Mouse (Mus musculus) myocyte (in vitro differentiated cells): ENCODE results near the gene Nsun5.

ENCODE experiments used
- MAX ChIP-seq: IDR thresholded peaks from one replicate; pipeline ENCODE4 v1.6.1; 2011; ENCODE audit warnings: low read depth, mild to moderate bottlenecking, control low read depth
- MYOG ChIP-seq, 3 experiments: IDR thresholded peaks; one replicate each; pipeline ENCODE4 v1.6.1; 2011; ENCODE audit warnings: control low read depth in 2 of 3, low read depth in 2 of 3, mild to moderate bottlenecking in 2 of 3; ENCODE audit not compliant: insufficient read length in 2 of 3, control insufficient read depth in 1 of 3, insufficient read depth in 1 of 3
- POLR2A ChIP-seq: IDR thresholded peaks from one replicate; pipeline ENCODE4 v1.6.1; 2011; ENCODE audit warnings: low read depth, mild to moderate bottlenecking, control low read depth, moderate library complexity; ENCODE audit not compliant: insufficient read length
- SRF ChIP-seq: IDR thresholded peaks from one replicate; pipeline ENCODE4 v1.6.1; 2011; ENCODE audit warnings: low read depth; ENCODE audit not compliant: control insufficient read depth, insufficient read length

GRCm38 (mm10) chr5:135362572-135362971, 7.2 kb upstream of the Nsun5 start:
- TF ChIP-seq POLR2A = no peak
- TF ChIP-seq MAX = no peak
- TF ChIP-seq MYOG (IDR thresholded peaks at IDR 0.05; ENCODE audit: control insufficient read depth in 1 of 3, insufficient read depth in 1 of 3, insufficient read length in 2 of 3, low read depth in 2 of 3) = no peak
- TF ChIP-seq SRF = no peak
